Mouse (Mus musculus) liver, postnatal 0 days (tissue): ENCODE data around the gene Stard13. TPM values are rescaled to one million over a fixed set of nuclear protein-coding genes. Genes with fewer than 3 reads are reported as not detected.

Experiments used
- ATAC-seq: fragments of 200-750 bp; cut with Nextera tagmentation; 2 replicates; pipeline ENCODE4 v1.8.0; 2017; ENCODE audit warnings: mild to moderate bottlenecking, moderate library complexity
- DNase-seq: peaks from one replicate; pipeline ENCODE4 v3.0.0-alpha.2; 2016
- H3K27ac ChIP-seq: fragments of 300-500 bp; sonication (generic); 2 replicates; pipeline ENCODE4 v1.5.1; 2014; ENCODE audit warnings: antibody characterized with exemption, moderate library complexity, mild to moderate bottlenecking, low read depth
- H3K27me3 ChIP-seq: fragments of 300-500 bp; sonication (generic); 2 replicates; pipeline ENCODE4 v1.6.1; 2014; ENCODE audit warnings: low read length, control low read depth, mixed read lengths; ENCODE audit not compliant: insufficient read depth
- H3K36me3 ChIP-seq: fragments of 300-500 bp; sonication (generic); replicated peaks from 2 replicates; pipeline ENCODE4 v1.6.1; 2014; ENCODE audit warnings: mild to moderate bottlenecking, control low read depth, low read length, moderate library complexity, mixed read lengths; ENCODE audit not compliant: insufficient read depth
- H3K4me1 ChIP-seq: fragments of 300-500 bp; sonication (generic); 2 replicates; pipeline ENCODE4 v1.6.1; 2014; ENCODE audit warnings: antibody characterized with exemption, mild to moderate bottlenecking, control low read depth; ENCODE audit not compliant: insufficient read depth
- H3K4me2 ChIP-seq: fragments of 300-500 bp; sonication (generic); 2 replicates; pipeline ENCODE4 v1.6.1; 2014; ENCODE audit warnings: low read depth, mild to moderate bottlenecking, low read length, moderate library complexity, mixed read lengths
- H3K4me3 ChIP-seq: fragments of 300-500 bp; sonication (generic); 2 replicates; pipeline ENCODE4 v1.5.1; 2014; ENCODE audit warnings: low read depth, low read length
- H3K9ac ChIP-seq: fragments of 300-500 bp; sonication (generic); replicated peaks from 2 replicates; pipeline ENCODE4 v1.6.1; 2014; ENCODE audit warnings: mild to moderate bottlenecking, moderate library complexity
- H3K9me3 ChIP-seq: fragments of 300-500 bp; sonication (generic); 2 replicates; pipeline ENCODE4 v1.6.1; 2016; ENCODE audit warnings: mild to moderate bottlenecking, control low read depth, low read length, mixed read lengths
- CTCF ChIP-seq: sonication (generic); IDR thresholded peaks from 2 replicates; pipeline ENCODE4 v1.5.1; 2016; ENCODE audit warnings: antibody characterized with exemption, low read depth
- EP300 ChIP-seq: IDR thresholded peaks from 2 replicates; pipeline ENCODE4 v1.6.1; 2016; ENCODE audit warnings: antibody characterized with exemption, low read depth, mild to moderate bottlenecking
- WGBS: fragments of 180-500 bp; shearing (Covaris S2); extraction: QIAGEN DNeasy Blood & Tissue Kit; methylation state at CpG from one replicate; pipeline ENCODE4 v1.1.7; 2014; ENCODE audit not compliant: insufficient replicate concordance; 5-methylcytosine and 5-hydroxymethylcytosine counted together
- polyA plus RNA-seq: library from polyadenylated mRNA; unstranded; fragments of >200 nt; fragmentation: Nextera tagmentation; extraction: Ambion mirVana; gene quantifications from 2 replicates; pipeline ENCODE4 v1.2.1, GENCODE M21; 2015

Stard13 gene
- polyA plus RNA-seq, 1 experiment from 2014 or later = 1.0 TPM

DNA sequence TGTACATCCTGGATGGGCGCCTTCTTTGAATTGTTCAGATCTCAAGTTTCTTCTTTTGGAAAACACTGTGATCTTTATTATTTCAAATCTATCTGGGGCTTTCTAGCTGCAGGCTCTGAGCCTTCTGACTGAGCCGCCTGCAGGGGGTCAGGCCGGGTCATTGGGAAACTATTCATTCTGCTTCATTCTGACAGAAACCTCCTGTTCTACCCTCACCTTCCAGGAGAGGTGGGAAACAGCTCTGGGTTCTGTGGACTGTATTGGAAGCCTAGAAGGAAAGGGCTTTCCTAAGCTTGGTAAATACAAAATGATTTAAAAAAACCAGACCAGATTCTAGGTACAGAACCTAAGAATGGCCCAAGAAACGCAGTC is 178.9 kb downstream of the Stard13 start:
- Histone ChIP-seq H3K27ac (no peak overlapping the region), H3K9me3 (no peaks in the 10 kb centered on the region), H3K27me3 (no peaks in the 10 kb centered on the region), H3K4me1 (peaks cover 7% of the 10 kb centered on the region; the same call in 1 of the 2 replicates), H3K4me2 (no peak overlapping the region), H3K9ac (no peak overlapping the region), H3K4me3 (no peak overlapping the region), H3K36me3 (peaks cover 3% of the 10 kb centered on the region; the same call in 1 of the 2 replicates)
- ATAC-seq (no peak), DNase-seq (no peak)
- no peak for TF ChIP-seq EP300
- no peak for TF ChIP-seq CTCF
- 70% methylated on average over 4 of the region's 4 CpGs for WGBS

- Histone ChIP-seq H3K9ac (no peak overlapping the region), H3K27ac (no peak overlapping the region), H3K9me3 (no peaks in the 10 kb centered on the region), H3K4me1 (0 out of 2 replicates have a peak, but pooled peaks cover 4% of the 10 kb centered on the region), H3K4me2 (no peak overlapping the region), H3K36me3 (peaks cover 3% of the 10 kb centered on the region; the same call in 1 of the 2 replicates), H3K27me3 (no peaks in the 10 kb centered on the region), H3K4me3 (no peak overlapping the region)
- 44% methylated on average over 7 of the region's 7 CpGs for WGBS
- TF ChIP-seq EP300 (no peak), CTCF (no peak)
- no peak for DNase-seq
- ATAC-seq = no peak
Measured at GRCm38 (mm10) chr5:151054100-151054742, 179.4 kb downstream of the Stard13 start.

GRCm38 (mm10) chr5:151053190-151053589 is 180.4 kb downstream of the Stard13 start:
- Histone ChIP-seq H3K36me3 (peaks cover 3% of the 10 kb centered on the region; the same call in 1 of the 2 replicates), H3K9ac (no peak overlapping the region), H3K27ac (no peak overlapping the region), H3K9me3 (no peaks in the 10 kb centered on the region), H3K4me1 (0 out of 2 replicates have a peak, but pooled peaks cover 3% of the 10 kb centered on the region), H3K4me2 (no peak overlapping the region), H3K27me3 (no peaks in the 10 kb centered on the region), H3K4me3 (no peak overlapping the region)
- no peak for TF ChIP-seq CTCF
- no peak for TF ChIP-seq EP300
- 81% methylated on average over 5 of the region's 5 CpGs for WGBS
- ATAC-seq = no peak
- DNase-seq = no peak

- TF ChIP-seq EP300 (no peak), CTCF (no peak)
- Histone ChIP-seq H3K27ac (no peak overlapping the region), H3K36me3 (peaks cover 3% of the 10 kb centered on the region; the same call in 1 of the 2 replicates), H3K9ac (no peak overlapping the region), H3K4me3 (no peak overlapping the region), H3K4me2 (no peak overlapping the region), H3K4me1 (0 out of 2 replicates have a peak, but pooled peaks cover 3% of the 10 kb centered on the region), H3K9me3 (no peaks in the 10 kb centered on the region), H3K27me3 (no peaks in the 10 kb centered on the region)
- ATAC-seq = no peak
- 86% methylated on average over 8 of the region's 8 CpGs for WGBS
- no peak for DNase-seq
Measured at GRCm38 (mm10) chr5:151052331-151052730, 181.3 kb downstream of the Stard13 start.

GRCm38 (mm10) chr5:151047488-151047887 is 186.1 kb downstream of the Stard13 start:
- WGBS = 67% methylated on average over 12 of the region's 12 CpGs

GRCm38 (mm10) chr5:151046917-151047316 is 186.7 kb downstream of the Stard13 start:
- Histone ChIP-seq H3K27me3 (no peaks in the 10 kb centered on the region), H3K4me3 (no peak overlapping the region), H3K36me3 (no peaks in the 10 kb centered on the region; the same call in 1 of the 2 replicates), H3K4me1 (no peaks in the 10 kb centered on the region), H3K4me2 (no peak overlapping the region), H3K9ac (no peak overlapping the region), H3K27ac (no peak overlapping the region), H3K9me3 (no peaks in the 10 kb centered on the region)
- TF ChIP-seq CTCF (no peak), EP300 (no peak)
- 76% methylated on average over 7 of the region's 7 CpGs for WGBS
- ATAC-seq (no peak), DNase-seq (no peak)

More at GRCm38 (mm10) chr5:151047488-151047887, 186.1 kb downstream of the Stard13 start:
- TF ChIP-seq EP300 (no peak), CTCF (no peak)
- no peaks in the 10 kb centered on the region for H3K9me3 ChIP-seq
- no peak overlapping the region for H3K9ac ChIP-seq
- H3K4me1 ChIP-seq = no peaks in the 10 kb centered on the region
- no peak for ATAC-seq
- H3K27me3 ChIP-seq = no peaks in the 10 kb centered on the region
- no peak for DNase-seq
- H3K4me2 ChIP-seq = no peak overlapping the region
- peaks cover 3% of the 10 kb centered on the region; the same call in 1 of the 2 replicates for H3K36me3 ChIP-seq
- no peak overlapping the region for H3K27ac ChIP-seq
- no peak overlapping the region for H3K4me3 ChIP-seq
